Mouse (Mus musculus): ENCODE measurements around the gene Gse1.

The Gse1 gene

GRCm38 (mm10) chr8:120243222-120243621, 15.0 kb downstream of the Gse1 start:
- DNase-seq (ENCODE audit: low spot score in 2 of 2): no peak

GRCm38 (mm10) chr8:120243916-120244451, 15.7 kb downstream of the Gse1 start:
- no peak for DNase-seq (ENCODE audit: low spot score in 2 of 2)

- no peak for DNase-seq (ENCODE audit: low spot score in 2 of 2)
These were observed 16.3 kb downstream of the Gse1 start for GRCm38 (mm10) chr8:120244553-120244952.

- DNase-seq (ENCODE audit: low spot score in 2 of 2): no peak
These were observed 19.4 kb downstream of the Gse1 start for GRCm38 (mm10) chr8:120247618-120248017.

- DNase-seq (ENCODE audit: low spot score in 2 of 2): no peak
These were observed 19.8 kb downstream of the Gse1 start for GRCm38 (mm10) chr8:120248031-120248430.

GRCm38 (mm10) chr8:120248451-120248850, 20.2 kb downstream of the Gse1 start:
- no peak for DNase-seq (ENCODE audit: low spot score in 2 of 2)

- no peak for DNase-seq (ENCODE audit: low spot score in 2 of 2)
These were observed 21.6 kb downstream of the Gse1 start for GRCm38 (mm10) chr8:120249800-120250336.

- no peak for DNase-seq (ENCODE audit: low spot score in 2 of 2)
These were observed 22.6 kb downstream of the Gse1 start for GRCm38 (mm10) chr8:120250750-120251410.

DNA sequence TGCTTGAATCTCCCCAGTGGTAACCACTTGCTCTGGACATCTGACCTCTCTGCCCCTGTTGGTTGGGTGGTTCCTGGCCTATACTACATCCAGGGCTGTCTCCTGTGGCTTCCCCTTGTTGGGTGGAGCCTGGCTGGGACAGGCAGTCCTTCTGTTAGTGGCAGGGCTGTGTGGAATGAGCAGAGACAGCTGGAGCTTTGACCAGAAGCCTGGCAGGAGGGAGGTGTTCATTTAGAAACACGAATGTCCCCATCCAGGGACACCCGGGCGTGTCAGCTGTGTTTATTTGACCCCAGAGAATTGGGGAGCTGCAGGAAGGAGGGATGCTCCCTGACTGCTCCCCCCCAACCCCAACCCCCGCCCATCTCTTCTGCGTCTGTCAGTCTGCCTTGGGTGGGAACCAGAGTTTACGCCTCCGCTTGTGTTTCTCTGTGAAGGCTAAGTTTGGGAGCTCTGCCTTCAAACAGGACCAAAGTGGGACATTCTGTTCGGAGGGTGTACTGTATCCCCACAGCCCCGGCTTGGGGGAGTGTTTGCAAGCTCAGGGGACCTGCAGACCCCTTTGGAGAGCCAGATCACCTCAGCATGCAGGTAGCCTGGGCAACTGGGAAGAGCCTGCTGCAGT, 23.3 kb downstream of the Gse1 start:
- no peak for DNase-seq (ENCODE audit: low spot score in 2 of 2)

GRCm38 (mm10) chr8:120253626-120254025, 25.4 kb downstream of the Gse1 start:
- no peak for DNase-seq (ENCODE audit: low spot score in 2 of 2)

GRCm38 (mm10) chr8:120255406-120255987, 27.2 kb downstream of the Gse1 start:
- DNase-seq (ENCODE audit: low spot score in 2 of 2): no peak

- no peak for DNase-seq (ENCODE audit: low spot score in 2 of 2)
These were observed 28.7 kb downstream of the Gse1 start for GRCm38 (mm10) chr8:120256958-120257357.

- DNase-seq (ENCODE audit: low spot score in 2 of 2): no peak
These were observed 30.9 kb downstream of the Gse1 start for GRCm38 (mm10) chr8:120259206-120259605.

- no peak for DNase-seq (ENCODE audit: low spot score in 2 of 2)
These were observed 32.4 kb downstream of the Gse1 start for GRCm38 (mm10) chr8:120260677-120261076.

- no peak for DNase-seq (ENCODE audit: low spot score in 2 of 2)
These were observed 33.3 kb downstream of the Gse1 start for GRCm38 (mm10) chr8:120261338-120262120.

DNA sequence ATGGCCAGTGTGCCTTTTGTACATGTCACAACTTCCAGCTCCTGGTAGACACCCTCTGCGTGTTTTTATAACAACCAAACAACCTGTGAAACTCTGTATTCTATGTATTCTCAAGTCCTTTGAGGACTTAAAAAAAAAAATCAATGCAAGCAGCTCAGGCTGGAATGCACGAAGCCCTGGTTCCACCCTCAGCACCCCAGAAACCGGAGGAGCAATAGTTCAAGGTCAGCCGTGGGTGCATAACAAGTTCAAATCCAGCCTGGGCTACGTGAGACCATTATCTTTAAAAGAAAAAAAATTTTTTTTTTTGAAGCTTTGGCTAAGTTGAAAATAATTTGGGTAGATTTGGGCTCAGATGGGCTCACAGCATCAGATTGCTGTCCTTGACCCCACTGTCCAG, 35.6 kb downstream of the Gse1 start:
- no peak for DNase-seq (ENCODE audit: low spot score in 2 of 2)

- no peak for DNase-seq (ENCODE audit: low spot score in 2 of 2)
These were observed 36.2 kb downstream of the Gse1 start for GRCm38 (mm10) chr8:120264388-120264943.

DNA sequence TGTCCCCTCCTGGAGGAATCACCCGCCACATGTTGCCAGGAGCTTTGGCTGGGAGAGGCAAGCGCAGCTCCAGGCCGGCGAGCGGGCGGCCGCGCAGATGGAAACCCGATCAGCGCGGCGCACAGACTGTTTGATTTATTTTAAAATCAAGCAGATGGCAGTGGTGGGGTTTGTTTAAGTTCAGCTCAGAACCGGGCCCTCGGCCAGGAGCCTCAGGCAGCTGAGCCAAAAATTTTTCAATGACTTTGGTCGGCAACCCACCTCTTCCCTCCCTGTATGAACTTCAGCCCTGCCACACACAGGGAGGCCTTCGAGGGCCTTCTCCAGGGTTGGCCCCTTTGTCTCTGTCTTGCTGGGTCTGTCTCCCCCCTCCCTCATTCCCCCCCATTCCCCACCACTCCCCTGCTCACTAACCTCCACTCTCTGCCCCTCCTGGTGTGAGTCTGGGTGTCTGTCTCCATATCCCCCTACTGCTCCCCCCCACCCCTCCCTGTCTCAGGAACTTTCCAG, 36.7 kb downstream of the Gse1 start:
- DNase-seq (ENCODE audit: low spot score in 2 of 2): no peak

- DNase-seq (ENCODE audit: low spot score in 2 of 2): no peak
These were observed 37.2 kb downstream of the Gse1 start for GRCm38 (mm10) chr8:120265471-120265870.

DNA sequence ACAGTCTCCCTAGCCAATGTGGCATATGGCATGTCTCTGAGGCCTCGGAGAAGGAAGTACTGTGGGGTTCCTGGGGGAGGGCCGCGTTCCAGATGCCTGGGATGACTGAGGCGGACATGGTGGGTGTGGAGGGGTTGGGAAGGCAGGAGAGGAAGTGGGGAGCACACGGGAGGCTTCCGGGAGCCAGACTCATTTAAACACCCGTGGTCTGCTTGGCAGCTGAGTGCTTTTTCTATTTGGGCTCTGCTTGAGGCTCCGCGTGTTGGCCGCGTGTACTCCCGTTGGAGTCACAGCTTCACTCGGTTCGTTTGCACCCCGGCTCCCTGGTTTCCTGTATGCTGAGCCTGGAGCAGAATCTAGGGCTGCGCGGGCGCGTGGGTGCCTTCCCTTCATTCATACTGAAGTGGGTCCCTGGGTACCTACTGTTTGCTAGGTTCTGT, 40.3 kb downstream of the Gse1 start:
- no peak for DNase-seq (ENCODE audit: low spot score in 2 of 2)

DNA sequence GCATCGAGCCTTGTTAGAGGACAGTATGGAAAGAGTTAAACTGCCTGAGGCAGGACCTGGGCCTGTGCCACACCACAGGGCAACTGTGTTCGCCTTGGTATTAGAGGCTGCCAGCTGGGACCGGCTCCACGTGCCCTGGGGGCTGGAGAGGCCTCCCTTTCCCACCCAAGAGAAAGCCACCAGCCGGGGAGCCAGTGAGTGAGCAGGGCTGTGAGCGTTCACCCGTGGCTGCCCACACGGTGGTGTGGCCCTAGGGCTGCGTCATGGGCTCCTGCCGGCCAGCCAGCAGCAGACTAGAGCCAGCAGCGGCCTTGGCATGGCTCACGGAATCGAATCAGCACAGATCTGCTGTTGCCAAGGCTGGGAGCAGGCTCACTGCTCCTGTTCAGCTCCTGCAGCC, 42.2 kb downstream of the Gse1 start:
- no peak for DNase-seq (ENCODE audit: low spot score in 2 of 2)
